Mouse (Mus musculus) CH12.LX (cell line): Measurements from ENCODE around the gene Galnt9.

Source experiments
- CHD2 ChIP-seq: IDR thresholded peaks from 2 replicates; pipeline ENCODE4 v1.6.1; 2011; ENCODE audit warnings: low read length, improper control_type of control experiment
- CTCF ChIP-seq, 2 experiments: IDR thresholded peaks in 1 of 2; conservative IDR thresholded peaks in 1 of 2; 2 replicates each; pipeline ENCODE4 v1.5.1; 2011 to 2012; ENCODE audit warnings: low read depth in 2 of 2, low read length in 2 of 2, improper control_type of control experiment in 1 of 2, inconsistent platforms in 1 of 2, mild to moderate bottlenecking in 1 of 2, moderate library complexity in 1 of 2
- NELFE ChIP-seq: IDR thresholded peaks from 2 replicates; pipeline ENCODE4 v1.6.1; 2011; ENCODE audit warnings: low read depth, low read length, improper control_type of control experiment
- TBP ChIP-seq: conservative IDR thresholded peaks from 2 replicates; pipeline ENCODE4 v1.6.1; 2011; ENCODE audit warnings: low read depth, low read length, improper control_type of control experiment
- ZC3H11A ChIP-seq: IDR thresholded peaks from 2 replicates; pipeline ENCODE4 v1.6.1; 2012; ENCODE audit warnings: low read depth, mild to moderate bottlenecking, inconsistent platforms, low read length, improper control_type of control experiment
- ZKSCAN1 ChIP-seq: IDR thresholded peaks from 2 replicates; pipeline ENCODE4 v1.6.1; 2012; ENCODE audit warnings: low read depth, inconsistent platforms, low read length, improper control_type of control experiment, borderline replicate concordance

- TF ChIP-seq CTCF (conservative IDR thresholded peaks at IDR 0.05 in 1 of 2, IDR thresholded peaks at IDR 0.05 in 1 of 2; ENCODE audit: low read depth in 2 of 2, low read length in 2 of 2) (no peak), ZC3H11A (no peak), NELFE (no peak), TBP (no peak), ZKSCAN1 (no peak), CHD2 (no peak)
Observed at GRCm38 (mm10) chr5:110534402-110534801, 9.8 kb upstream of the Galnt9 start.
